Mouse (Mus musculus) kidney, adult 2 months (tissue): ENCODE results near the gene Trabd2b. TPM values are rescaled to one million over a fixed set of nuclear protein-coding genes. Genes with fewer than 3 reads are reported as not detected.

Experiments
- DNase-seq: peaks from one replicate; pipeline ENCODE4 v3.0.0; 2021
- H3K27ac ChIP-seq: fragments of 200-500 bp; 2 replicates; pipeline ENCODE4 v1.5.1; 2012; ENCODE audit warnings: low read depth, low read length, control low read depth, inconsistent platforms; ENCODE audit not compliant: insufficient read depth
- H3K27me3 ChIP-seq: fragments of 200-500 bp; replicated peaks from 2 replicates; pipeline ENCODE4 v1.6.1; 2012; ENCODE audit warnings: mild to moderate bottlenecking, moderate library complexity, low read length, inconsistent platforms; ENCODE audit not compliant: control insufficient read depth, insufficient read depth
- H3K36me3 ChIP-seq: fragments of 200-500 bp; 2 replicates; pipeline ENCODE4 v1.6.1; 2012; ENCODE audit warnings: mild to moderate bottlenecking, moderate library complexity, low read length, inconsistent platforms; ENCODE audit not compliant: control insufficient read depth, insufficient read depth
- H3K4me1 ChIP-seq: fragments of 200-500 bp; 2 replicates; pipeline ENCODE4 v1.6.1; 2011; ENCODE audit warnings: low read length; ENCODE audit not compliant: control insufficient read depth, insufficient read depth
- H3K4me3 ChIP-seq: fragments of 200-500 bp; 2 replicates; pipeline ENCODE4 v1.5.1; 2011; ENCODE audit warnings: mild to moderate bottlenecking, low read depth, low read length, control low read depth; ENCODE audit not compliant: insufficient read depth
- CTCF ChIP-seq: fragments of 200-500 bp; conservative IDR thresholded peaks from 2 replicates; pipeline ENCODE4 v1.5.1; 2011; ENCODE audit warnings: low read depth, mild to moderate bottlenecking, control low read depth, low read length, moderate library complexity, mixed read lengths; ENCODE audit not compliant: insufficient read depth, insufficient read length
- POLR2A ChIP-seq: fragments of 200-500 bp; IDR thresholded peaks from one replicate; pipeline ENCODE4 v1.6.1; 2011; ENCODE audit warnings: low read depth, low read length, control low read depth
- WGBS: fragments of 180-500 bp; shearing (Covaris S2); methylation state at CpG from one replicate; pipeline ENCODE4 v1.1.7; 2018; 5-methylcytosine and 5-hydroxymethylcytosine counted together
- polyA plus RNA-seq: library from polyadenylated mRNA; depleted of rRNA; stranded (reverse); fragments of >200 nt; gene quantifications from 2 replicates; pipeline ENCODE4 v1.2.3, GENCODE M21; 2012

Gene Trabd2b
- polyA plus RNA-seq, 1 experiment: 32.2 TPM

- H3K36me3 ChIP-seq: no peaks in the 10 kb centered on the region
- no peak for TF ChIP-seq CTCF
- DNase-seq: no peak
- H3K27ac ChIP-seq: no peak overlapping the region
- WGBS: 42% methylated on average over 11 of the region's 11 CpGs
- H3K4me3 ChIP-seq: no peak overlapping the region
- no peaks in the 10 kb centered on the region for H3K27me3 ChIP-seq
- H3K4me1 ChIP-seq: no peaks in the 10 kb centered on the region
Observed at GRCm38 (mm10) chr4:114550471-114551156, 144.1 kb downstream of the Trabd2b start.

- peaks cover 3% of the 10 kb centered on the region; the same call in 1 of the 2 replicates for H3K4me1 ChIP-seq
- H3K27me3 ChIP-seq: no peaks in the 10 kb centered on the region
- H3K36me3 ChIP-seq: no peaks in the 10 kb centered on the region
- no peak overlapping the region for H3K4me3 ChIP-seq
- no peak for TF ChIP-seq POLR2A
- no peak for TF ChIP-seq CTCF
- DNase-seq: no peak
- 80% methylated on average over 5 of the region's 5 CpGs for WGBS
- H3K27ac ChIP-seq: no peak overlapping the region
Observed at GRCm38 (mm10) chr4:114556880-114557279, 150.4 kb downstream of the Trabd2b start.

DNA sequence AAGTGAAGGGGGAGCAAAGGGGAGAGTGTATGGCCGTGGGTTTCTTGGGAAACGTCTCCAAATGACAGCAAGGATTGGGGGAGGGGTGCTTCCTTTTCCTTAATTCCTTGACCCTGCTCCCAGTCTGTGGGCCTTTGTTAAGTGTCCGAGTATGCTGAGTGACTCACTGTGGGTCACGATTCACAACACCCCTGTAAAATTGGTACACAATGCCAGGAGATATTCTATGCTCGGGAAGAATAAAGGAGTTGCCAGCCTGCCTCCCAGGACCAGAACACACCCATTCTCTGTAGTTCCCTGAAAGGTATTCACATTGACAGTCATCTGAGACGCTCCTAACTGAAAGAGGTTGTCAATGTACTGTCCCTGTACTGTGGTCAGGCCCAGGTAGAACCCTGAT, 151.2 kb downstream of the Trabd2b start:
- TF ChIP-seq CTCF: no peak
- no peak for TF ChIP-seq POLR2A
- DNase-seq: no peak
- Histone ChIP-seq H3K27me3 (no peaks in the 10 kb centered on the region), H3K4me3 (no peak overlapping the region), H3K27ac (no peak overlapping the region), H3K4me1 (peaks cover 3% of the 10 kb centered on the region; the same call in 1 of the 2 replicates), H3K36me3 (no peaks in the 10 kb centered on the region)
- WGBS: 61% methylated on average over 6 of the region's 6 CpGs

DNA sequence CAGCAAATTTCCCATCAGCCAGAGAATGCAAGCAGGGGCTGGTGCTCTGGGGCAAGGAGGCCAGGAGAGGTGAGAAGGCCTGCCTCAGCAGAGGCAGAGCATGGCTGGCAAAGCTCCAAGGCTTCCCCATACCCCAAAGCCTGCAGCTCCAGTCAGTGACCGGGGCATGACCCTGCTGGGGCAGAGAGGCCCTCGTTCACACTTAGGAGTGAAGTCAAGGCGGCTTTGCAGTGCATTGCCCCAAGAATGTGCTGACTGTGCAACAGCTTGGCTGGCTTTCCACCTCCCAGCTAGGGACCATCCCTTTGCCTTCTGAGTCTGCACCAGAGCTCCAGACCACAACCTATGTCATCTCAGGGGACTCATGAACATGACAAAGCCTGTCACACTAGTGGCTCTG, 152.0 kb downstream of the Trabd2b start:
- TF ChIP-seq CTCF (no peak), POLR2A (no peak)
- no peak overlapping the region for H3K4me3 ChIP-seq
- H3K27me3 ChIP-seq: no peaks in the 10 kb centered on the region
- peak; percentile 74 for DNase-seq
- H3K27ac ChIP-seq: no peak overlapping the region
- no peaks in the 10 kb centered on the region for H3K36me3 ChIP-seq
- peaks cover 3% of the 10 kb centered on the region; the same call in 1 of the 2 replicates for H3K4me1 ChIP-seq
- WGBS: 49% methylated on average over 3 of the region's 3 CpGs

GRCm38 (mm10) chr4:114560638-114561216, 154.2 kb downstream of the Trabd2b start:
- WGBS: 83% methylated on average over 17 of the region's 17 CpGs
- Histone ChIP-seq H3K27ac (no peak overlapping the region), H3K4me1 (peaks cover 3% of the 10 kb centered on the region; the same call in 1 of the 2 replicates), H3K36me3 (no peaks in the 10 kb centered on the region), H3K4me3 (no peak overlapping the region), H3K27me3 (no peaks in the 10 kb centered on the region)
- no peak for TF ChIP-seq POLR2A
- no peak for TF ChIP-seq CTCF
- DNase-seq: no peak

GRCm38 (mm10) chr4:114564131-114564695, 157.7 kb downstream of the Trabd2b start:
- Histone ChIP-seq H3K27me3 (no peaks in the 10 kb centered on the region), H3K27ac (no peak overlapping the region), H3K4me3 (no peak overlapping the region), H3K36me3 (no peaks in the 10 kb centered on the region), H3K4me1 (no peaks in the 10 kb centered on the region)
- no peak for DNase-seq
- WGBS: 69% methylated on average over 5 of the region's 5 CpGs
- TF ChIP-seq CTCF (no peak), POLR2A (no peak)

DNA sequence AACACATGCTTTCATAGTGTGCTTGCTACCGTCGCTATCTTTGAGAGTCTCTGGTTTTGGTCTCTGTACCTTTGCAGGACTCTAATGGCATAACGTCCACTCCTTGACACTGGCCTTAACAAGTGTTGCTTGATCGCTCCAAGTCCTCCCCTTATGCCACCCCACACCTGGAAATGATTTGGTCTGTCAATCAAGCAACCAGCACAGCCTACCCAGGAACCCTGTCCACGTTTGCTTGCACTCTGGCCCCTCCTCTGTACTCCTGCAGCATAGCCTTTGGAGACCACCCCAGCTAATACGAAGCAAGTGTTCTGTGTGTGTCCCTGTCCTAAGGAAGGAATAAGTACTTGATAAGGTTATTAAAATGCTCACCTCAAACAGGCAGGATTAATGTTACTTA, 161.1 kb downstream of the Trabd2b start:
- Histone ChIP-seq H3K36me3 (no peaks in the 10 kb centered on the region), H3K4me3 (no peak overlapping the region), H3K4me1 (no peaks in the 10 kb centered on the region), H3K27me3 (no peaks in the 10 kb centered on the region), H3K27ac (no peak overlapping the region)
- DNase-seq: no peak
- WGBS: 58% methylated on average over 6 of the region's 6 CpGs
- no peak for TF ChIP-seq CTCF
- TF ChIP-seq POLR2A: no peak
